Mouse (Mus musculus) liver, embryonic 14.5 days (tissue): Measurements from ENCODE around the gene Adcy10.

Source experiments
- CTCF ChIP-seq: IDR thresholded peaks from 2 replicates; pipeline ENCODE4 v1.5.1; 2016; ENCODE audit warnings: antibody characterized with exemption, low read depth, control low read depth
- EP300 ChIP-seq: IDR thresholded peaks from 2 replicates; pipeline ENCODE4 v1.6.1; 2016; ENCODE audit warnings: antibody characterized with exemption, low read depth

- TF ChIP-seq CTCF (no peak), EP300 (no peak)
Observed at GRCm38 (mm10) chr1:165498856-165499255, 13.9 kb downstream of the Adcy10 start.
